Mouse (Mus musculus) spleen, adult 2 months (tissue): Measurements from ENCODE around the gene Psma5. TPM values are rescaled to one million over a fixed set of nuclear protein-coding genes. Genes with fewer than 3 reads are reported as not detected.

Experiments
- DNase-seq, 2 experiments: peaks; one replicate each; pipeline versions ENCODE4 v3.0.0 to v3.0.0-alpha.2; 2012 to 2021; ENCODE audit warnings: low spot score in 2 of 2, low read depth in 1 of 2
- H3K27ac ChIP-seq: fragments of 200-500 bp; 2 replicates; pipeline ENCODE4 v1.5.1; 2012; ENCODE audit warnings: low read length, inconsistent platforms; ENCODE audit not compliant: insufficient read depth
- H3K27me3 ChIP-seq: fragments of 200-500 bp; 2 replicates; pipeline ENCODE4 v1.6.1; 2012; ENCODE audit warnings: mild to moderate bottlenecking, moderate library complexity, low read length, inconsistent platforms; ENCODE audit not compliant: control insufficient read depth, insufficient read depth
- H3K36me3 ChIP-seq: fragments of 200-500 bp; 2 replicates; pipeline ENCODE4 v1.6.1; 2012; ENCODE audit warnings: mild to moderate bottlenecking, low read length, inconsistent platforms; ENCODE audit not compliant: control insufficient read depth, insufficient read depth
- H3K4me1 ChIP-seq: fragments of 200-500 bp; 2 replicates; pipeline ENCODE4 v1.6.1; 2011; ENCODE audit warnings: inconsistent platforms; ENCODE audit not compliant: control insufficient read depth, insufficient read depth, insufficient read length
- H3K4me3 ChIP-seq: fragments of 200-500 bp; 2 replicates; pipeline ENCODE4 v1.5.1; 2011; ENCODE audit warnings: mild to moderate bottlenecking, inconsistent platforms; ENCODE audit not compliant: insufficient read depth, insufficient read length; ENCODE audit errors: extremely low read depth
- CTCF ChIP-seq: fragments of 200-500 bp; IDR thresholded peaks from 2 replicates; pipeline ENCODE4 v1.5.1; 2011; ENCODE audit warnings: mild to moderate bottlenecking, inconsistent platforms; ENCODE audit not compliant: insufficient read depth, insufficient read length, insufficient replicate concordance; ENCODE audit errors: extremely low read depth
- POLR2A ChIP-seq: fragments of 200-500 bp; IDR thresholded peaks from 2 replicates; pipeline ENCODE4 v1.6.1; 2011; ENCODE audit warnings: low read depth, low read length, inconsistent platforms
- WGBS: fragments of 180-500 bp; shearing (Covaris S2); methylation state at CpG from one replicate; pipeline ENCODE4 v1.1.7; 2018; 5-methylcytosine and 5-hydroxymethylcytosine counted together
- polyA plus RNA-seq: library from polyadenylated mRNA; depleted of rRNA; stranded (reverse); fragments of >200 nt; gene quantifications from 2 replicates; pipeline ENCODE4 v1.2.3, GENCODE M21; 2012; rRNA removed

The Psma5 gene
- 21.3 and 22.4 TPM in 2 replicates for polyA plus RNA-seq

GRCm38 (mm10) chr3:108256719-108257637 lies at the start of gene Psma5:
Psma5 (plus strand) TSS chr3:108256926.
- Histone ChIP-seq H3K27me3 (no peaks in the 10 kb centered on the region), H3K27ac (peak within 1 kb of the TSS; percentile 67), H3K4me3 (peak within 1 kb of the TSS; percentile 72), H3K4me1 (no peaks in the 10 kb centered on the region), H3K36me3 (no peaks in the 10 kb centered on the region; the same call in 1 of the 2 replicates)
- TF ChIP-seq POLR2A (no peak), CTCF (no peak)
- WGBS: under 1% methylated on average over 78 of the region's 79 CpGs
- peak; percentile 89 to 97 for DNase-seq

- H3K27ac ChIP-seq: no peak overlapping the region
- TF ChIP-seq CTCF (no peak), POLR2A (no peak)
- no peaks in the 10 kb centered on the region for H3K36me3 ChIP-seq
- no peak overlapping the region for H3K4me3 ChIP-seq
- H3K27me3 ChIP-seq: no peaks in the 10 kb centered on the region
- peaks cover 7% of the 10 kb centered on the region; the same call in 1 of the 2 replicates for H3K4me1 ChIP-seq
- WGBS: 83% methylated on average over 3 of the region's 3 CpGs
- no peak for DNase-seq
These were observed 47.7 kb upstream of the Psma5 start for GRCm38 (mm10) chr3:108209001-108209400.

GRCm38 (mm10) chr3:108209536-108209935 lies 47.2 kb upstream of the Psma5 start:
- Histone ChIP-seq H3K27ac (no peak overlapping the region), H3K4me3 (peak overlapping the region; percentile 85), H3K36me3 (no peaks in the 10 kb centered on the region), H3K4me1 (peaks cover 7% of the 10 kb centered on the region; the same call in 1 of the 2 replicates), H3K27me3 (no peaks in the 10 kb centered on the region)
- no peak for DNase-seq
- 12% methylated on average over 8 of the region's 8 CpGs for WGBS
- TF ChIP-seq CTCF (no peak), POLR2A (no peak)

GRCm38 (mm10) chr3:108209946-108210770 lies 46.6 kb upstream of the Psma5 start:
- peak; percentile 91 to 94 for DNase-seq
- Histone ChIP-seq H3K27me3 (no peaks in the 10 kb centered on the region), H3K27ac (peak overlapping the region; percentile 90), H3K4me3 (peak overlapping the region; percentile 85), H3K36me3 (no peaks in the 10 kb centered on the region), H3K4me1 (peaks cover 7% of the 10 kb centered on the region; the same call in 1 of the 2 replicates)
- WGBS: 2% methylated on average over 72 of the region's 72 CpGs
- no peak for TF ChIP-seq CTCF
- TF ChIP-seq POLR2A: peak; percentile 54

GRCm38 (mm10) chr3:108210771-108211139 lies 46.0 kb upstream of the Psma5 start, which contains the start of gene Atxn7l2:
Atxn7l2 (minus strand) TSS chr3:108210934.
- Histone ChIP-seq H3K27me3 (no peaks in the 10 kb centered on the region), H3K36me3 (no peaks in the 10 kb centered on the region), H3K4me3 (peak within 1 kb of the TSS; percentile 85), H3K27ac (peak within 1 kb of the TSS; percentile 90), H3K4me1 (peaks cover 7% of the 10 kb centered on the region; the same call in 1 of the 2 replicates)
- no peak for DNase-seq
- TF ChIP-seq CTCF (no peak; the same call in 1 of the 2 replicates), POLR2A (no peak)
- WGBS: 0% methylated on average over 14 of the region's 14 CpGs

- DNase-seq: no peak
- H3K27me3 ChIP-seq: no peaks in the 10 kb centered on the region
- no peak for TF ChIP-seq CTCF
- TF ChIP-seq POLR2A: no peak
- H3K27ac ChIP-seq: no peak overlapping the region
- peaks cover 7% of the 10 kb centered on the region; the same call in 1 of the 2 replicates for H3K4me1 ChIP-seq
- no peak overlapping the region for H3K4me3 ChIP-seq
- no peaks in the 10 kb centered on the region for H3K36me3 ChIP-seq
- 93% methylated on average over 6 of the region's 6 CpGs for WGBS
These were observed 44.9 kb upstream of the Psma5 start for GRCm38 (mm10) chr3:108211845-108212244.
